Mouse (Mus musculus): ENCODE results near the gene Mrps23. TPM values are rescaled to one million over a fixed set of nuclear protein-coding genes. Genes with fewer than 3 reads are reported as not detected.

Mrps23 gene
- polyA plus RNA-seq, 1 experiment from 2014 or later: 55.5 TPM

DNA sequence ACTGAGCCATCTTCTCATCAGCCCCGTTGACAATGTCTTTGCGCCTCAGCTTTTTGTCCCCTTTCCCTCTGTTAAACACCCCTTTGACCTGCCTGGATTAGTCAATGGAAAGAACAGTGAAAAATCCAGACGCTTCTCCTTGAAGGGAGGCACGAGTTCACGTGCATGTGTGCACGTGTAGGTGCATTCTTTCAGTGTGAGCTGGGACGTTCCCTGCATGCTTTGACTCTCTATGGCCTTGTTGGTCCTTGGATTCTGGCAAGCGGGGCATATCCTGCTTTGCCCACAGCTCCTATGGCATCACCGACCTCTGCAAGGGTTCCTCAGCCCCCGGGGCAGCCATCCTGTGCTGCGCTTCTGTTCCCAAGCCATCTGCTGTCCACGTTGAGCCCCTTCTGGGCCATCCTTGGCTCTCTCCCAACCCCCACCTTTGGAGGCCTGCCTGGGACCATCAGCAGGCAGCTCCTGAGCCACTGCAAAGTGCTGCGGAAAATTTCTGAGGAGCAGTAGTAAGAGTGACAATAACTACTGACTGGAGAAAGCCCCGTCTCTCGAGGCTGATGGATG lies 32.2 kb upstream of the Mrps23 start:
- ATAC-seq (ENCODE audit: low read depth): no peak
- WGBS: 63% methylated on average over 15 of the region's 15 CpGs
- H3K4me2 ChIP-seq (ENCODE audit: low read depth, low read length): no peak overlapping the region

DNA sequence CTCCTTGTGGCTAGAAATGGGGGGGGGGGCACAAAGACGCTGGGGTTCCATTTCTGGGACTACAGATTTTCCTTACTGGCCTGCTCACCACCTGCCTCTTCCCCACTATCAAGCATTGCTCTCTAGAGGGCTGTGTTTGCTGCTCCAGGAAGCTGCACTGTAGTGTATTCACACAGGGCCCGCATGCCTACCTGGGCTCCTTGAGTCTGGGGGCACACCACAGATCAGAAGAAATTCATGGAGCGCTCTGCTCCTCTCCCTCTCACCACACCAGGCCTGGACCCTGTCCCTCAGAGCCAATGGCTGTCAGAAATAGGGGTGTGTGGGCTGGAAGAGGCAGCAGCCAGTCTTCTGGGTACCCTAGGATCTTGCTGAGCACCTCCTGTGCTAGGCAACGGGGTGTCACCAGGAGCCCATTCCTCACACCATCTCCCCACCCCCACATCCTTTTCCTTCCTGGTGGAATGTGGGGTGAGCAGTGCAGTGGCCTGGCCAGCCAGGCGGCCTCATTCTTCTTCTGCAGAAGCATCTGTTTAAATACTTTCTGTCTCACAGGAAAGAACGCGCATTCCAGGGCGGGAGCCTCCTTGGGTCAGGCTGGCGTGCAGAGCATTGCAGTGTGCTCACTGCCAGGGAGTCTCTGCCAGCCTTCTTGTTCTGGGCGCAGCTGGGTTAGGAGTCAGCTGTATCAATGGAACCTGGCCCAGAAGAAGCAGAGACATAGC lies 31.4 kb upstream of the Mrps23 start:
- H3K4me1 ChIP-seq (replicated peaks; ENCODE audit: control insufficient read depth, insufficient read depth, low read length): peaks cover 28% of the 10 kb centered on the region
- H3K27me3 ChIP-seq (ENCODE audit: control insufficient read depth, insufficient read depth, low read depth, low read length): peaks cover 2% of the 10 kb centered on the region; the same call in 1 of the 2 replicates
- no peaks in the 10 kb centered on the region for H3K9me3 ChIP-seq (ENCODE audit: control insufficient read depth, low read length)
- ATAC-seq (ENCODE audit: low read depth): peak; percentile 87
- no peak overlapping the region for H3K4me2 ChIP-seq (ENCODE audit: low read depth, low read length)
- peak overlapping the region; percentile 51 for H3K27ac ChIP-seq (ENCODE audit: low read length)
- 19% methylated on average over 10 of the region's 10 CpGs for WGBS
- H3K4me3 ChIP-seq (ENCODE audit: low read length): no peak overlapping the region
- H3K9ac ChIP-seq (ENCODE audit: low read length): 0 out of 2 replicates have a peak overlapping the region, but pooled peaks have one; percentile 9
- no peaks in the 10 kb centered on the region for H3K36me3 ChIP-seq (ENCODE audit: control insufficient read depth, insufficient read depth, low read length)

More for the DNA sequence above, 32.2 kb upstream of the Mrps23 start:
- H3K4me3 ChIP-seq (ENCODE audit: low read length): no peak overlapping the region
- no peaks in the 10 kb centered on the region for H3K9me3 ChIP-seq (ENCODE audit: control insufficient read depth, low read length)
- H3K9ac ChIP-seq (ENCODE audit: low read length): 0 out of 2 replicates have a peak overlapping the region, but pooled peaks have one; percentile 35
- H3K27ac ChIP-seq (ENCODE audit: low read length): no peak overlapping the region
- peaks cover 2% of the 10 kb centered on the region; the same call in 1 of the 2 replicates for H3K27me3 ChIP-seq (ENCODE audit: control insufficient read depth, insufficient read depth, low read depth, low read length)
- H3K36me3 ChIP-seq (ENCODE audit: control insufficient read depth, insufficient read depth, low read length): no peaks in the 10 kb centered on the region
- peaks cover 28% of the 10 kb centered on the region for H3K4me1 ChIP-seq (replicated peaks; ENCODE audit: control insufficient read depth, insufficient read depth, low read length)

- Histone ChIP-seq H3K4me2 (ENCODE audit: low read depth, low read length) (no peak overlapping the region), H3K36me3 (ENCODE audit: control insufficient read depth, insufficient read depth, low read length) (no peaks in the 10 kb centered on the region), H3K27me3 (ENCODE audit: control insufficient read depth, insufficient read depth, low read depth, low read length) (peaks cover 2% of the 10 kb centered on the region; the same call in 1 of the 2 replicates), H3K27ac (ENCODE audit: low read length) (peak overlapping the region; percentile 51), H3K9me3 (ENCODE audit: control insufficient read depth, low read length) (no peaks in the 10 kb centered on the region), H3K4me1 (replicated peaks; ENCODE audit: control insufficient read depth, insufficient read depth, low read length) (peaks cover 28% of the 10 kb centered on the region), H3K9ac (ENCODE audit: low read length) (no peak overlapping the region), H3K4me3 (ENCODE audit: low read length) (no peak overlapping the region)
- WGBS: 16% methylated on average over 9 of the region's 9 CpGs
- ATAC-seq (ENCODE audit: low read depth): peak; percentile 53
Observed at GRCm38 (mm10) chr11:88173386-88174025, 30.7 kb upstream of the Mrps23 start.

DNA sequence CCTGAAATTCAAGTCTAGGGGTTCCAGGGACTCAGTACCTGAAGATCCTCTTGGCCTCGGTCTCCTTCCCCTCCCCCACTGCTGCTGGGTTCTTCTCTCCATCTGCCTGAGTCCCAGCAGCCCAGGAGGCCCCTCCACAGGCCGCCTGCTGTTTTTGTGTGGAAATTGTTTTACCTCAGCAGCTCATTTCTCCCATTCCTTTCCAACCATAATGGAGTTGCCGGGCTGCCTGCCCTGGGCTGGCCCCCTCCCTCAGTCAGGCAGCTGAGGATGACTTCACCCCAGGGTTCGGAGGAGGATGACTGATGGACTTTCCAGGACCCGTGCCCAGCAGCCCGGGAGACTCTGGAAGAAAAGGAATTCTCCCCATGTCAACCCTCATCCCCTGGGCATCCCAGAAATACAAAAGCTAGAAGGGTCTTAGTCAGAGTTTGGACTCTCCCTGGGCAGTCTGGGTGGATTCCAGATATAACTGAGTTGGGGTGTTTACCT lies 23.7 kb upstream of the Mrps23 start:
- Histone ChIP-seq H3K36me3 (ENCODE audit: control insufficient read depth, insufficient read depth, low read length) (peaks cover 3% of the 10 kb centered on the region; the same call in 1 of the 2 replicates), H3K4me3 (ENCODE audit: low read length) (no peak overlapping the region), H3K4me1 (replicated peaks; ENCODE audit: control insufficient read depth, insufficient read depth, low read length) (peaks cover 27% of the 10 kb centered on the region), H3K27ac (ENCODE audit: low read length) (peak overlapping the region; percentile 86), H3K27me3 (ENCODE audit: control insufficient read depth, insufficient read depth, low read depth, low read length) (no peaks in the 10 kb centered on the region), H3K9me3 (ENCODE audit: control insufficient read depth, low read length) (no peaks in the 10 kb centered on the region), H3K4me2 (ENCODE audit: low read depth, low read length) (peak overlapping the region; percentile 35), H3K9ac (ENCODE audit: low read length) (peak overlapping the region; percentile 29; the same call in 1 of the 2 replicates)
- peak; percentile 60 for ATAC-seq (ENCODE audit: low read depth)
- 7% methylated on average over 6 of the region's 6 CpGs for WGBS

DNA sequence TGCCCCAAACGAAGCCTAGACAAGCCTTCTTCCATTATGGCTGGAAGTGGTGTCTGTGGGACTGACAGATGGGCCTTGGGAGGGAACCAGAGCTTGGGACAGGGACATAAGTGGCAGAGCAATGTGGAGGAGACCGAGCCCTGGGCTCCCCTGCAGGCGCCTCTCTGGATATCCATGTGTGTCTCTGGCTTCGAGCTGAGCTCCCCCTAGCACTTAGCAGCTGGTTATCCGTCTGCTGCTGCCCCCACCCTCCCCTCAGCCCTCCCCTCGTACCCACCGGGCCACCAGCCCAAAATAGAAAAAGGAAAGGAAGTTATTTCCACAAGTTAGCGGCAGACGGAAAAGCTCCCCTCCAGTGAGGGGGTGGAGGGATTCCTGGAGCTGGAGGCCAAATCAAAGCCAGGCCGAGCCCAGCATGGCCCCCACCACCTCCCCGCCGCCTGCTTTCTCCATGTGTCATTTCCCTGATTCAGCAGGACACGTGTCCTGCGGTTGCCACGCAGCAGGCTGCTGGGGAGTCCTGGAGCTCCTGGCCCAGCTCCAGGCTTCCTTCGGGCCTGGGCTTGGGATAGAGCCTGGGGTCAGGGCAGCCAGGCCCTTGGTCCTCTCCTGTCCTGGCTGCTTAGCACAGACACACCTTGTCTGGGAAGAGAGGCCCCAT lies 23.1 kb upstream of the Mrps23 start:
- Histone ChIP-seq H3K4me3 (ENCODE audit: low read length) (no peak overlapping the region), H3K36me3 (ENCODE audit: control insufficient read depth, insufficient read depth, low read length) (peaks cover 3% of the 10 kb centered on the region; the same call in 1 of the 2 replicates), H3K4me2 (ENCODE audit: low read depth, low read length) (peak overlapping the region; percentile 35), H3K9me3 (ENCODE audit: control insufficient read depth, low read length) (no peaks in the 10 kb centered on the region), H3K27me3 (ENCODE audit: control insufficient read depth, insufficient read depth, low read depth, low read length) (no peaks in the 10 kb centered on the region), H3K4me1 (replicated peaks; ENCODE audit: control insufficient read depth, insufficient read depth, low read length) (peaks cover 27% of the 10 kb centered on the region), H3K9ac (ENCODE audit: low read length) (peak overlapping the region; percentile 49), H3K27ac (ENCODE audit: low read length) (peak overlapping the region; percentile 86)
- ATAC-seq (ENCODE audit: low read depth): peak; percentile 92
- WGBS: 14% methylated on average over 13 of the region's 16 CpGs

GRCm38 (mm10) chr11:88184632-88185180 lies 19.5 kb upstream of the Mrps23 start:
- 89% methylated on average over 17 of the region's 17 CpGs for WGBS

DNA sequence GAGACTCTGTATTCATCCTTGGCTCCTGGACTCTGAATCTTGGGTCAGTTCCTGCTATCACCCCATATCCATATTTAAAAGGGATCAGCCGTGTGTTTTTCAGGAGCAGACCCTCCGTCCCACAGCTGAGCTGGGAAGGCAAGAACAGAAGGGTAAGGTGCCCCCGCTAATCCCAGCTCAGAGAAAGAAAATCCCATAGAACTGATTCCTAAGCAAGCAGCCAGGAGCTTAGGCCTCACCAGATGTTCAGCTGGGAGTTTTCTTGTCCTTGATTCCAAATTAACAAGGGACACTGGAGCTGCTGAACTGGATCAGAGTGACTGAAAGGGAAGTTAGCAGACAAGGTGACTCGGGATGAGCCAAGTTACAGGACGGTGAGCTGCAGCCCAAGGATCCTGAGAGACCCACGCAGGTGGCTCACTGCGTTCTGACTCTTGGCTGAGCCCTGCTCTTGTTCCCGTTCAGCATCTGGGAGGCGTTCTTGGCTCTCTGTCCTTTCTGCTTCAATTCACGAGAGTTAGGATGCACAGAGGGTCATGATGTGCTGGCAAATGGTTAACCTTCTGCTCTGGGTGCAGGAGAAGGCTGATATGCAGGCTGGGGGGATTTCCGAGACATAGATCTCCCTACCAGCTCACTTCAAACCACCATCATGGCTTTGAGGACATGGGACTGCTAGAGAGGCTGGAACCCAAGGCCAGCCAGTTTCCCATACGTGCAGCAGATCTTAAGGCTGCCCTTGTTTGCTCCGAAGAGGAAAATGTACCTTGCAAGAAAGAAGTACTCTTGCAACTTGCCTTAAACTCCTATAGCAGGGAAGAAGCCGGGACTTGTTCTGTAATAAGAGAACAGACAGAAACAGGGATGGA lies 17.9 kb upstream of the Mrps23 start:
- ATAC-seq (ENCODE audit: low read depth): no peak
- H3K4me1 ChIP-seq (replicated peaks; ENCODE audit: control insufficient read depth, insufficient read depth, low read length): peaks cover 24% of the 10 kb centered on the region
- peak overlapping the region; percentile 53; the same call in 1 of the 2 replicates for H3K9ac ChIP-seq (ENCODE audit: low read length)
- H3K4me3 ChIP-seq (ENCODE audit: low read length): no peak overlapping the region
- 0 out of 2 replicates have a peak, but pooled peaks cover under 1% of the 10 kb centered on the region for H3K27me3 ChIP-seq (ENCODE audit: control insufficient read depth, insufficient read depth, low read depth, low read length)
- 76% methylated on average over 14 of the region's 14 CpGs for WGBS
- H3K9me3 ChIP-seq (ENCODE audit: control insufficient read depth, low read length): no peaks in the 10 kb centered on the region
- peak overlapping the region; percentile 60; the same call in 1 of the 2 replicates for H3K27ac ChIP-seq (ENCODE audit: low read length)
- peaks cover 3% of the 10 kb centered on the region; the same call in 1 of the 2 replicates for H3K36me3 ChIP-seq (ENCODE audit: control insufficient read depth, insufficient read depth, low read length)
- H3K4me2 ChIP-seq (ENCODE audit: low read depth, low read length): no peak overlapping the region

More at GRCm38 (mm10) chr11:88184632-88185180, 19.5 kb upstream of the Mrps23 start:
- ATAC-seq (ENCODE audit: low read depth): no peak
- Histone ChIP-seq H3K9me3 (ENCODE audit: control insufficient read depth, low read length) (no peaks in the 10 kb centered on the region), H3K36me3 (ENCODE audit: control insufficient read depth, insufficient read depth, low read length) (peaks cover 3% of the 10 kb centered on the region; the same call in 1 of the 2 replicates), H3K4me3 (ENCODE audit: low read length) (no peak overlapping the region), H3K4me2 (ENCODE audit: low read depth, low read length) (no peak overlapping the region), H3K4me1 (replicated peaks; ENCODE audit: control insufficient read depth, insufficient read depth, low read length) (peaks cover 39% of the 10 kb centered on the region), H3K9ac (ENCODE audit: low read length) (no peak overlapping the region), H3K27ac (ENCODE audit: low read length) (no peak overlapping the region), H3K27me3 (ENCODE audit: control insufficient read depth, insufficient read depth, low read depth, low read length) (no peaks in the 10 kb centered on the region)

DNA sequence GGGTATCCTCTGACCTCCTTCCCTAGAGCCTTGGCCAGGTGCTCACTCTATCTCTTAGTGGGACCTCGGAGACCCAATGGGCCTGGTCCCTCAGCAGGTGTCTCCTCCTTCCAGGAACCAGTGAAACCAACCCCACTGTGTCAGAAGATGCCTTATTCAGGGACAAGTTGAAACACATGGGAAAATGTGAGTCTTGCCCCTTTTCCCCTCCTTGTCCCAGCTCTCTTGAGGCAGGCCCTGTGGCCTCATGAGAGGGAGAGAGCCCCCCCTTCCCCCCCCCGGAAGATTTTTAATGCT lies 17.3 kb upstream of the Mrps23 start:
- Histone ChIP-seq H3K4me3 (ENCODE audit: low read length) (peak overlapping the region; percentile 23; the same call in 1 of the 2 replicates), H3K36me3 (ENCODE audit: control insufficient read depth, insufficient read depth, low read length) (peaks cover 3% of the 10 kb centered on the region; the same call in 1 of the 2 replicates), H3K9me3 (ENCODE audit: control insufficient read depth, low read length) (no peaks in the 10 kb centered on the region), H3K4me2 (ENCODE audit: low read depth, low read length) (no peak overlapping the region), H3K4me1 (replicated peaks; ENCODE audit: control insufficient read depth, insufficient read depth, low read length) (peaks cover 18% of the 10 kb centered on the region), H3K27me3 (ENCODE audit: control insufficient read depth, insufficient read depth, low read depth, low read length) (peaks cover 3% of the 10 kb centered on the region; the same call in 1 of the 2 replicates), H3K27ac (ENCODE audit: low read length) (peak overlapping the region; percentile 60), H3K9ac (ENCODE audit: low read length) (peak overlapping the region; percentile 53)
- 33% methylated on average over 2 of the region's 2 CpGs for WGBS
- peak; percentile 29; the same call in 1 of the 2 replicates for ATAC-seq (ENCODE audit: low read depth)

Data from lung, embryonic 16.5 days (tissue).